Mouse (Mus musculus) CD4-positive naive resting alpha-beta T cell, adult 57 days (primary cell): ENCODE measurements around the gene 5730480H06Rik. TPM values are rescaled to one million over a fixed set of nuclear protein-coding genes. Genes with fewer than 3 reads are reported as not detected.

Experiments
- total RNA-seq: library from RNA; stranded (reverse); gene quantifications from one replicate; pipeline ENCODE4 v1.2.4, GENCODE M21; 2023

Gene 5730480H06Rik
- 8.9 TPM for total RNA-seq

GRCm38 (mm10) chr5:48327652-48328051 is at the start of gene 5730480H06Rik:
Gene 5730480H06Rik (plus strand): TSS chr5:48327952.

